Mouse (Mus musculus) cerebellum, adult 2 months (tissue): ENCODE results near the gene Itga2b. TPM values are rescaled to one million over a fixed set of nuclear protein-coding genes. Genes with fewer than 3 reads are reported as not detected.
"Not testable (repeated sequence)": the region's sequence is repeated elsewhere in the genome, so short reads cannot be mapped to it uniquely, and the experiment has no call there.

Experiments used
- DNase-seq, 2 experiments: peaks; one replicate each; pipeline ENCODE4 v3.0.0; 2021
- H3K27ac ChIP-seq: fragments of 200-500 bp; 2 replicates; pipeline ENCODE4 v1.5.1; 2012; ENCODE audit warnings: low read length, control low read depth, inconsistent platforms; ENCODE audit not compliant: insufficient read depth
- H3K27me3 ChIP-seq: fragments of 200-500 bp; 2 replicates; pipeline ENCODE4 v1.6.1; 2012; ENCODE audit warnings: inconsistent platforms, mild to moderate bottlenecking, low read length, moderate library complexity; ENCODE audit not compliant: control insufficient read depth, insufficient read depth
- H3K4me1 ChIP-seq: fragments of 200-500 bp; 2 replicates; pipeline ENCODE4 v1.6.1; 2011; ENCODE audit warnings: low read length; ENCODE audit not compliant: control insufficient read depth, insufficient read depth
- H3K4me3 ChIP-seq: fragments of 200-500 bp; replicated peaks from 2 replicates; pipeline ENCODE3; 2011; ENCODE audit warnings: mild to moderate bottlenecking, low read depth, low read length, control low read depth; ENCODE audit not compliant: insufficient read depth
- CTCF ChIP-seq: fragments of 200-500 bp; IDR thresholded peaks from 2 replicates; pipeline ENCODE4 v1.5.1; 2011; ENCODE audit warnings: low read depth, mild to moderate bottlenecking, control low read depth, low read length, moderate library complexity, borderline replicate concordance; ENCODE audit not compliant: insufficient read depth
- POLR2A ChIP-seq: fragments of 200-500 bp; IDR thresholded peaks from 2 replicates; pipeline ENCODE4 v1.6.1; 2011; ENCODE audit warnings: low read length, control low read depth, borderline replicate concordance; ENCODE audit not compliant: insufficient read depth
- WGBS: fragments of 180-500 bp; shearing (Covaris S2); methylation state at CpG from one replicate; pipeline ENCODE4 v1.1.7; 2018; 5-methylcytosine and 5-hydroxymethylcytosine counted together
- polyA plus RNA-seq: library from polyadenylated mRNA; depleted of rRNA; stranded (reverse); fragments of >200 nt; gene quantifications from 2 replicates; pipeline ENCODE4 v1.2.3, GENCODE M21; 2012

Gene Itga2b
- polyA plus RNA-seq, 1 experiment, result 4.0 TPM

GRCm38 (mm10) chr11:102424666-102425065 lies 45.3 kb downstream of the Itga2b start:
- 83% methylated on average over 6 of the region's 6 CpGs for WGBS
- no peaks in the 10 kb centered on the region for H3K27me3 ChIP-seq
- no peaks in the 10 kb centered on the region for H3K4me1 ChIP-seq
- H3K27ac ChIP-seq, result no peak overlapping the region
- DNase-seq, result no peak
- H3K4me3 ChIP-seq, result no peak overlapping the region
- TF ChIP-seq POLR2A, result no peak
- TF ChIP-seq CTCF, result no peak

- no peak for DNase-seq
- Histone ChIP-seq H3K4me1 (no peaks in the 10 kb centered on the region), H3K4me3 (no peak overlapping the region), H3K27ac (no peak overlapping the region), H3K27me3 (no peaks in the 10 kb centered on the region)
- TF ChIP-seq POLR2A, result no peak
- no peak for TF ChIP-seq CTCF
- 50% methylated on average over 8 of the region's 8 CpGs for WGBS
Observed at GRCm38 (mm10) chr11:102421559-102421958, 48.4 kb downstream of the Itga2b start.

GRCm38 (mm10) chr11:102418887-102419286 lies 51.0 kb downstream of the Itga2b start:
- H3K27ac ChIP-seq, result no peak overlapping the region
- H3K4me1 ChIP-seq, result no peaks in the 10 kb centered on the region
- H3K27me3 ChIP-seq, result no peaks in the 10 kb centered on the region
- TF ChIP-seq POLR2A (no peak), CTCF (no peak)
- no peak overlapping the region for H3K4me3 ChIP-seq
- DNase-seq, result no peak

GRCm38 (mm10) chr11:102417160-102417559 lies 52.8 kb downstream of the Itga2b start:
- 77% methylated on average over 1 of the region's 1 CpGs for WGBS
- Histone ChIP-seq H3K27me3 (no peaks in the 10 kb centered on the region), H3K27ac (no peak overlapping the region), H3K4me3 (no peak overlapping the region), H3K4me1 (no peaks in the 10 kb centered on the region)
- DNase-seq, result no peak
- TF ChIP-seq CTCF (no peak), POLR2A (no peak)

GRCm38 (mm10) chr11:102415034-102415802 lies 54.7 kb downstream of the Itga2b start:
- no peaks in the 10 kb centered on the region for H3K4me1 ChIP-seq
- 64% methylated on average over 10 of the region's 10 CpGs for WGBS
- no peak overlapping the region for H3K4me3 ChIP-seq
- no peaks in the 10 kb centered on the region for H3K27me3 ChIP-seq
- TF ChIP-seq CTCF (no peak), POLR2A (no peak)
- DNase-seq, result no peak
- no peak overlapping the region for H3K27ac ChIP-seq

GRCm38 (mm10) chr11:102413059-102413458 lies 56.9 kb downstream of the Itga2b start:
- DNase-seq, result no peak
- Histone ChIP-seq H3K27ac (no peak overlapping the region), H3K4me3 (no peak overlapping the region), H3K27me3 (no peaks in the 10 kb centered on the region), H3K4me1 (no peaks in the 10 kb centered on the region)
- WGBS, result 71% methylated on average over 8 of the region's 8 CpGs
- TF ChIP-seq CTCF (no peak), POLR2A (no peak)

GRCm38 (mm10) chr11:102411704-102412103 lies 58.2 kb downstream of the Itga2b start:
- Histone ChIP-seq H3K4me3 (no peak overlapping the region), H3K27me3 (no peaks in the 10 kb centered on the region), H3K27ac (no peak overlapping the region), H3K4me1 (no peaks in the 10 kb centered on the region)
- TF ChIP-seq POLR2A (no peak), CTCF (peak; percentile 97)
- DNase-seq, result peak; percentile 88 to 92
- WGBS, result 2% methylated on average over 11 of the region's 11 CpGs

- DNase-seq, result no peak
Observed at GRCm38 (mm10) chr11:102411061-102411460, 58.9 kb downstream of the Itga2b start.

GRCm38 (mm10) chr11:102410345-102410744 lies 59.6 kb downstream of the Itga2b start:
- DNase-seq, H3K27ac ChIP-seq, H3K27me3 ChIP-seq, H3K4me3 ChIP-seq, H3K4me1 ChIP-seq: not testable (repeated sequence)
- WGBS, result 85% methylated on average over 3 of the region's 3 CpGs

More at GRCm38 (mm10) chr11:102411061-102411460, 58.9 kb downstream of the Itga2b start:
- Histone ChIP-seq H3K27ac (no peak overlapping the region), H3K4me3 (no peak overlapping the region), H3K4me1 (0 out of 2 replicates have a peak, but pooled peaks cover 1% of the 10 kb centered on the region), H3K27me3 (no peaks in the 10 kb centered on the region)
- TF ChIP-seq POLR2A, result no peak
- no peak for TF ChIP-seq CTCF
- 70% methylated on average over 3 of the region's 3 CpGs for WGBS
